Mouse (Mus musculus) embryonic fibroblast, embryonic 13.5 days (primary cell): ENCODE results near the gene Pcgf6. TPM values are rescaled to one million over a fixed set of nuclear protein-coding genes. Genes with fewer than 3 reads are reported as not detected.

ENCODE experiments used
- H3K27ac ChIP-seq: 2 replicates; pipeline ENCODE4 v1.5.1; 2012; ENCODE audit warnings: low read length, control low read depth, inconsistent platforms; ENCODE audit not compliant: insufficient read depth
- H3K4me1 ChIP-seq: 2 replicates; pipeline ENCODE4 v1.6.1; 2011; ENCODE audit warnings: low read length; ENCODE audit not compliant: control insufficient read depth, insufficient read depth
- H3K4me3 ChIP-seq: 2 replicates; pipeline ENCODE4 v1.5.1; 2011; ENCODE audit warnings: mild to moderate bottlenecking, control low read depth, low read length; ENCODE audit not compliant: insufficient read depth
- CTCF ChIP-seq: IDR thresholded peaks from 2 replicates; pipeline ENCODE4 v1.5.1; 2011; ENCODE audit warnings: mild to moderate bottlenecking, control low read depth, low read length, moderate library complexity, borderline replicate concordance; ENCODE audit not compliant: insufficient read depth
- POLR2A ChIP-seq: IDR thresholded peaks from 2 replicates; pipeline ENCODE4 v1.6.1; 2011; ENCODE audit warnings: low read depth, mild to moderate bottlenecking, control low read depth, low read length, moderate library complexity
- polyA plus RNA-seq: library from polyadenylated mRNA; stranded (reverse); fragments of >200 nt; gene quantifications from 2 replicates; pipeline ENCODE4 v1.2.4, GENCODE M21; 2011; ENCODE audit warnings: low read depth; ENCODE audit not compliant: missing spikeins, insufficient read length

The Pcgf6 gene
- polyA plus RNA-seq, 1 experiment = 18.4 TPM

DNA sequence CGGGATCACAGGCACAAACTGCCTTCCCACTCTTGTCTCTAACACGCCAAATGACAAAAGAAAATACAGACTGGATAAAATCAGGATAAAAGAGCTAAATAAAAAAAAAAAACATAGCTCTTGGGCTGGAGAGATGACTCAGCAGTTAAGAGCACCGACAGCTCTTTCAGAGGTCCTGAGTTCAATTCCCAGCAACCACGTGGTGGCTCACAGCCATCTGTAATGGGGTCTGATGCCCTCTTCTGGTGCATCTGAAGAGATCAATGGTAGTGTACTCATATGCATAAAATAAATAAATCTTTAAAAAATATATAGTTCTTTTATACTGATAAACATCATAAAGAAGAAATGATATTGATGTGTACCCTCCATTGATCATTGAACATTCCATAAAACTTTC lies 2.2 kb upstream of the Pcgf6 start:
- no peak for TF ChIP-seq CTCF
- no peak for TF ChIP-seq POLR2A
- H3K4me1 ChIP-seq = no peaks in the 10 kb centered on the region
- H3K27ac ChIP-seq = no peak overlapping the region
- no peak overlapping the region for H3K4me3 ChIP-seq

DNA sequence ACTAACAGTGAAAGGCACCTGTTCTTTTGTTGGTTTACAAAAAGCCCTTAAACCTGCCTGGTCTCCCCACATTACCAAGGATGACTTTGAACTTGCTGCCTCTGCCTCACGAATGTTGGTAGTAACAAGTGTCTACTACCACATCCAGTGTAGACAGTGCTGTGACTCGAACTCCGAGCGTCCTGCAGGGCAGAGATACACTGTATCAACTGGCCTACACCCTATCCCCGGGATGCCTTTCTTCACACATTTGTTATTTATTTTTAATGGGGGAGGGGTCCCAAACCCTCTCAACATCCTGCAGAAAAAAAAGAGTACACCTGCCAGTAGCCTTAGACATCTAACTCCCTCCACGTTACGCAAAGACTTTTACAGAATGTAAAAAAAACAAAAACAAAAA lies 866 bp downstream of the Pcgf6 start:
- no peak overlapping the region for H3K27ac ChIP-seq
- H3K4me1 ChIP-seq = no peaks in the 10 kb centered on the region
- peak overlapping the region; percentile 76 for H3K4me3 ChIP-seq
- TF ChIP-seq POLR2A (no peak), CTCF (no peak)

GRCm38 (mm10) chr19:47049061-47049460 lies 1.6 kb downstream of the Pcgf6 start:
- Histone ChIP-seq H3K4me3 (no peak overlapping the region), H3K27ac (no peak overlapping the region), H3K4me1 (no peaks in the 10 kb centered on the region)
- TF ChIP-seq POLR2A (no peak), CTCF (no peak)

DNA sequence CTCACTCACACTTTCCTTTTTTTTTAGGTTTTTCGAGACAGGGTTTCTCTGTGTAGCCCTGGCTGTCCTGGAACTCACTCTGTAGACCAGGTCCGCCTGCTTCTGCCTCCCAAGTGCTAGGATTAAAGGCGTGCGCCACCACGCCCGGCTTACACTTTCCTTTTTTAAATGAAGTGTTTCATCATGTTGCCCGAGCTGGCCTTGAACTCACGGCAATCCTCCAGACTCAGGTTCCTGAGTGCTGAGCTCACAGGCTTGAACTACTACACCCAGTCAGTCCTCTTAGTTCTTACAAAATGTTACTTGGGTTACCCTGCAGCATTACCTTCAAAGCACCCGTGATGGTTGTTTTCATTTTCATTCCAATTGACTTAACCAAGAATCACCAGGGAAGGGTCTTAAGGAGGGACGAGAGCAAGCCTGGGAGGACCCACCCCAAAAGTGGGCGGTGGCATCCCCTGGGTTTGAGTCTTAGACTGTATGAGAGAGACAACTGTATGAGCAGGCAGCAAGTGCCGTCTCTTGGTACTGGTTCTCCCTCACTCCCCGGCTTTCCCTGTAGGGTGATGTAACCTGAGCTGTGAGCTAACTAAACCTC lies 3.4 kb downstream of the Pcgf6 start:
- TF ChIP-seq CTCF (no peak), POLR2A (no peak)
- Histone ChIP-seq H3K27ac (no peak overlapping the region), H3K4me3 (no peak overlapping the region), H3K4me1 (no peaks in the 10 kb centered on the region)

- Histone ChIP-seq H3K4me3 (no peak overlapping the region), H3K4me1 (no peaks in the 10 kb centered on the region), H3K27ac (no peak overlapping the region)
- no peak for TF ChIP-seq CTCF
- no peak for TF ChIP-seq POLR2A
Observed at GRCm38 (mm10) chr19:47046343-47046742, 4.4 kb downstream of the Pcgf6 start.

- TF ChIP-seq POLR2A = no peak
- TF ChIP-seq CTCF = no peak
- Histone ChIP-seq H3K4me3 (no peak overlapping the region), H3K4me1 (no peaks in the 10 kb centered on the region), H3K27ac (no peak overlapping the region)
Observed at GRCm38 (mm10) chr19:47043608-47044007, 7.1 kb downstream of the Pcgf6 start.

DNA sequence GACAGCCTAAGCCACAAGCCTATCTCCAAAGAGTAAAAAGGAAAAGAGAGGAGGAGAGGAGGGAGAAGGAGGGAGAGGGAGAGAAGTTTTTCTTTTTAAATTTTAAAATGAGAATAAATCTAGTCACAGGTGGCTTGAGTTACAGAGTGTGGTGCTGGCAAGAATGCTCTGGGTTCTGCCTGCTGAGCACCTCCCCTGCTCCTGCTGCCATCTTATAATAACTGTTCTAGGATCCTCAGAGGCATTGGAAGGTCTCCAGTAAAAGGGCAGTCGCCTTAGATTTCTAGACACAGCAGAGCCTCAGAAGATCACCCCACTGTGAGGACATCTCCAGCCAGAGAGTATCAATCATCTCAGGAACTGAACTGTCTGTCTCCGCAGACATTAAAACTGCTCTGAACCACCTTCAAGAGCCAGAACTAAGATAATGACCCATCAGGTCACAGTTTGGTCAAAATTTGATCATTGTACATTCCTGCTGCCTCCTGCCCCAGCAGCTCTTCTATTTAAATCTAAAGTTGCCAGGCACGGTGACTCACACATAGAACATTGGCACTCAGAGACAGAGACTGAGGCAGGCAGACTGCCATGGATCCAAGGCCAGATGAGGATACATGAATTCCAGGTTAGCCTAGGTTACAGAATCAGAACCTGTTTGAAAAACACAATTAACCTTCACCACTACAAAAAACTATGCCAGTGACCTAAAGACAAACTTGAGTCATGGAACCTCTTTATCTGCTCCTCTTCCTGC lies 9.8 kb downstream of the Pcgf6 start:
- Histone ChIP-seq H3K27ac (no peak overlapping the region), H3K4me1 (no peaks in the 10 kb centered on the region), H3K4me3 (no peak overlapping the region)
- TF ChIP-seq CTCF = no peak
- TF ChIP-seq POLR2A = no peak

GRCm38 (mm10) chr19:47036596-47036995 lies 14.1 kb downstream of the Pcgf6 start:
- Histone ChIP-seq H3K4me1 (no peaks in the 10 kb centered on the region), H3K27ac (no peak overlapping the region), H3K4me3 (no peak overlapping the region)
- no peak for TF ChIP-seq POLR2A

- Histone ChIP-seq H3K27ac (no peak overlapping the region), H3K4me3 (no peak overlapping the region), H3K4me1 (no peaks in the 10 kb centered on the region)
- no peak for TF ChIP-seq CTCF
- TF ChIP-seq POLR2A = no peak
Observed at GRCm38 (mm10) chr19:47034916-47035315, 15.8 kb downstream of the Pcgf6 start.

- no peaks in the 10 kb centered on the region for H3K4me1 ChIP-seq
- TF ChIP-seq POLR2A (no peak), CTCF (no peak)
- no peak overlapping the region for H3K27ac ChIP-seq
- H3K4me3 ChIP-seq = no peak overlapping the region
Observed at GRCm38 (mm10) chr19:47031770-47032169, 18.9 kb downstream of the Pcgf6 start.

DNA sequence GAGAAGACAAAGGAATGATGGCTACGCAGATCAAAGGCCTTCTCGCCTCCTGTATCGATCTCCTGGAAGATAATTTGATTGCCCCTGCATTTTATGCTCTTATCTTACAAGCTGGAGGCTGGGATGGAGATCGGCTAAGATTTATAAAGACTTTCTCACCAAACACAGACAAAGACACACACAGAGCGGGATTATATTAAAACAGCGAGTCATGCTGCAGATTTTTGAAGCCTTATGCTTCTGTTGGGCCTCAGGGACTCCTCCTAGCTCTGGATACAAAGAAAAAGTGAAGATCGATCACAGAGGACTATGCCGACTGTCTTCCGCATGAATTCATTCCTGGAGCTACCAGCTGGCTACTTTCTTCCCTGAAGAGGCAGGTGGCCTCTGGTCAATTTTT lies 20.9 kb downstream of the Pcgf6 start:
- TF ChIP-seq CTCF = no peak
- no peak for TF ChIP-seq POLR2A

More for the DNA sequence above, 20.9 kb downstream of the Pcgf6 start:
- Histone ChIP-seq H3K4me1 (peaks cover 4% of the 10 kb centered on the region; the same call in 1 of the 2 replicates), H3K4me3 (no peak overlapping the region), H3K27ac (no peak overlapping the region)
